Mouse (Mus musculus) effector memory CD4-positive, alpha-beta T cell, adult 7 months (primary cell): Measurements from ENCODE around the gene Zfp219. TPM values are rescaled to one million over a fixed set of nuclear protein-coding genes. Genes with fewer than 3 reads are reported as not detected.

Experiments
- polyA plus RNA-seq: library from polyadenylated mRNA; unstranded; fragments of 100-300 nt; shearing (Covaris generic); gene quantifications from one replicate; pipeline ENCODE4 v1.2.1, GENCODE M21; 2017

Zfp219 gene
- polyA plus RNA-seq, result 13.6 TPM

GRCm38 (mm10) chr14:52020486-52021137 lies at the start of gene Zfp219:
Zfp219 (minus strand) TSS chr14:52020733.

DNA sequence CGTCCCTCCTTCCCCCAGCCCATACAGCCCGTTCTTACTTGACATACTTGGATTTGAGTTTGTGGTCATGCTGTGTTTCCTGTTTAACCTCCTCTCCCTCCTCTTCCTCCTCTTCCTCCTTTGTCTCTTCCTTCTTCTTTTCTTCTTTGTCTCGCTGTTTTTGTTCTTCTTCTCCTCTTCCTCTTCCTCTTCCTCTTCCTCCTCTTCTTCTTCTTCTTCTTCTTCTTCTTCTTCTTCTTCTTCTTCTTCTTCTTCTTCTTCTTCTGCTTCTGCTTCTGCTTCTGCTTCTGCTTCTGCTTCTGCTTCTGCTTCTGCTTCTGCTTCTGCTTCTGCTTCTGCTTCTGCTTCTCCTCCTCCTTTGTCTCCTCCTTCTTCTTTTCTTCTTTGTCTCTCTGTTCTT lies 21.8 kb upstream of the Zfp219 start, which contains the start of gene Olfr221:
Gene Olfr221 (minus strand): TSS at position 101 of the 400 bp plus-strand sequence.

DNA sequence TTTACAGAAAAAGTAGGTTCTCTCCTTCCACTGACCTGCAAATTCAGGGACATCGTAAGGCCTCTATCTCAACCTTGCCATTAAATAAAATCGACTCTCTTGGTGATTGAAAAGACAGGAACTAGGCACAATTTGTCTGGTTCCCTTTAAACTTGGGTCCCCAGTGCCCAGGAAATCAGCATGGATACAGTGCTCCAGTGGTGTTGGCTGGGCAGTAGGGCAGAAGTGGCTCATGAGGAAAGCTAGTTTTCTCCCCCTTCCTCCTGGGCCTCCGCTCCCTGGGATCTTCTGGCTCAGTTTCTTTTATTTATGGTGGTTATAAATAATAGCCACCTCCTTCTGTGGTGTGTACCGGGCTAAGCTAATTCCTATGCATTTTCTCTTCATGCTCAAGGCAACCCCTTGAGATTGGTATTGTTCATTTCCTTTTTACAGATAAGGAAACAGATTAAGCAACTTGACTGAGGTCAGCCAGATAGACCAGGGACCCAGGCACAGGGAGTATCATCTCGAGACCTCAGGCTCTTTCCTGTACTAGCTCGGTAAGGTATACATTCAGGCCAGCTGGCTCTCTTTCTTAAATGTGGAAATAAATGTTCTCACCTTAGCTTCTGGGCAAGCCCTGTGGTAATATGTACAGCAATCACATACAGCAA lies 5.0 kb downstream of the Zfp219 start, which contains the start of gene Tmem253:
Gene Tmem253 (plus strand): TSS at position 214 of the 656 bp plus-strand sequence.

DNA sequence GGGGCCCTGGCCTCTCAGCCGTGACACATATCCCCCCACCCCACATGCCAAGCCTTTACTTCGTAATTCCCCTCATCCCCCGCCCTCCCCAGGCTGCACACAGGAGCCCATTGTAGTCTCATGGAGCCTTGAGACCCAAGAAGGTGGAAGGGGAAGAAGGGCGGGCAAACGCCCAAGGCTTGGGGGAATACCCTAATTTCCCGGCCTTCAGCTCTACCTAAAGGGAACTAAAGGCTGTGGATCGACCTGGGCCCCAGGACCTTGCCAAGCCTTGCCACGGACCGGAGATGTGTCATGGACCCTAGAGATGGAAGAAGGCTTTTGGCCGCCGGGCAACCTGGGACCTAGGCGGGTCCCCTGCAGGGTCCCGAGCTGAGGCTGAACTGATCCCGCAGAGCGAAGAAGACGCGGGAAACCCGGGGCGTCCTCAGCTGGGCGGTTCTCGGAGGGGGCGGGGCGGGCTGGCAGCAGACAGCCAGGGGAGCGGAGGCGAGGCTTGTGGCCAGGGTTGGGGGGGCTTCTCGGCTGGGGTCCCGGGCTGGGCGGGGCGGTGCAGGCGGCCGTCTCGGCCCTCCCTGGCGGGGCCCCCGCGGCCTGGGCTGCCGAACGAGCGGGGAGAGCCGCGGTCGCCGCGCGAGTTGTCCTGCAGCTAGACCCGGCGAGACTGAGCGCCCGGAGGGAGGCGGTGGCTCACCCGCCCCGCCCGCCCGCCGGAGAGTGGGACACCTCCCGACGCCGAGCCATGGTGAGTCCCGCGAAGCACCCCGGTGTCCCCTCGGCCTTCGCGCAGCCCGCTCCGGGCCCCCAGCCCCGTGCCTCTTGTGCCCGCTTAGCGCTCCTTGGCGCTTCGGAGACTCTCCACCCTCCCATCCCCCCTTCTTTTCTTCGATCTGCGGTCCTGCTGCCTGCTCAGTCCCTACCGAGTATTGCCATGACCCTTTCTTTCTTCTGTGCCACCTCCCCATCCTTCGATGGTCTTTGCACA lies 36.0 kb downstream of the Zfp219 start, which contains the start of gene Arhgef40:
Gene Arhgef40 (plus strand): TSS at position 473 of the 985 bp plus-strand sequence.

Other genes starting within 250 kb of the Zfp219 start
- gene Ang4, start 247.1 kb downstream of the Zfp219 start, polyA plus RNA-seq, result not detected
- gene AY358078, start 220.7 kb downstream of the Zfp219 start, polyA plus RNA-seq, result not detected
- gene Ear6, start 167.0 kb downstream of the Zfp219 start, polyA plus RNA-seq, result 0.59 TPM
- gene Mettl17, start 135.9 kb downstream of the Zfp219 start, polyA plus RNA-seq, result 38.5 TPM
- gene Slc39a2, start 127.8 kb downstream of the Zfp219 start, polyA plus RNA-seq, result not detected
- 11.3 TPM for gene Ndrg2, start 106.6 kb downstream of the Zfp219 start, polyA plus RNA-seq
- gene Tppp2, start 102.3 kb downstream of the Zfp219 start, polyA plus RNA-seq, result not detected
- gene Rnase13, start 98.0 kb downstream of the Zfp219 start, polyA plus RNA-seq, result not detected
- 1.1 TPM for gene Arhgef40, start 36.0 kb downstream of the Zfp219 start, polyA plus RNA-seq
- not detected for gene Tmem253, start 5.1 kb downstream of the Zfp219 start, polyA plus RNA-seq
- not detected for gene Olfr221, start 21.7 kb upstream of the Zfp219 start, polyA plus RNA-seq
- 483 TPM for gene Hnrnpc, start 83.3 kb upstream of the Zfp219 start, polyA plus RNA-seq
- gene Rpgrip1, start 90.0 kb upstream of the Zfp219 start, polyA plus RNA-seq, result 7.9 TPM
- gene Supt16, start 176.7 kb upstream of the Zfp219 start, polyA plus RNA-seq, result 12.5 TPM
- gene Chd8, start 237.0 kb upstream of the Zfp219 start, polyA plus RNA-seq, result 25.6 TPM